ENCODE assay signal across 10 mouse cellular contexts in genomic region chr14:93734077-93734673, GRCm38 (mm10).
A peak's percentile ranks its signal among the peaks of the same experiment; 100 is the strongest.
DNase-seq lines count a peak whose midpoint lies in the region; ATAC-seq and TF ChIP-seq lines count a peak whose summit lies in the region.
"Had no signal": no experiment of that assay in that cellular context is flagged by ENCODE, and none has a peak within 500 bp of the region (broad histone marks: within the 10 kb centered on the region; RNA-seq: fewer than 3 reads in every experiment).

No protein-coding gene starts in this region.

- H3K9me3 ChIP-seq in lung, embryonic 14.5 days (ENCODE audit: low read depth, low read length) = no peaks in the 10 kb centered on the region
- no peaks in the 10 kb centered on the region for H3K9me3 ChIP-seq in heart, embryonic 11.5 days (replicated peaks; ENCODE audit: control insufficient read depth, low read length)
- H3K9me3 ChIP-seq in intestine, embryonic 16.5 days (ENCODE audit: control insufficient read depth, low read length) = no peaks in the 10 kb centered on the region
- H3K9me3 ChIP-seq: forebrain, embryonic 13.5 days had no signal

- H3K9ac ChIP-seq in lung, embryonic 14.5 days = no peak overlapping the region
- no peak overlapping the region for H3K9ac ChIP-seq in heart, embryonic 11.5 days (ENCODE audit: low read depth, low read length)
- no peak overlapping the region for H3K9ac ChIP-seq in intestine, embryonic 16.5 days (ENCODE audit: low read depth, low read length)
- H3K9ac ChIP-seq: forebrain, embryonic 13.5 days had no signal

- no peak overlapping the region for H3K4me3 ChIP-seq in lung, embryonic 14.5 days (ENCODE audit: low read depth, low read length)
- H3K4me3 ChIP-seq in heart, embryonic 11.5 days (ENCODE audit: low read depth, low read length) = no peak overlapping the region
- no peak overlapping the region for H3K4me3 ChIP-seq in intestine, embryonic 16.5 days (ENCODE audit: low read length)
- no peak overlapping the region for H3K4me3 ChIP-seq in thymus, adult 2 months (ENCODE audit: control insufficient read depth, insufficient read depth, low read length)
- H3K4me3 ChIP-seq: forebrain, embryonic 13.5 days had no signal

- DNase-seq in lung, embryonic 14.5 days = peak; percentile 42
- DNase-seq in lung, postnatal 25 days (ENCODE audit: low spot score) = no peak
- DNase-seq in gastrocnemius, postnatal 14 days = peak; percentile 14
- no peak for DNase-seq in thymus, adult 2 months
- DNase-seq: lung, adult 2 months had no signal

- no peak for TF ChIP-seq CTCF in lung, embryonic 14.5 days (IDR thresholded peaks at IDR 0.05; ENCODE audit: low read depth)
- TF ChIP-seq CTCF in thymus, adult 2 months (IDR thresholded peaks at IDR 0.05; ENCODE audit: borderline replicate concordance, control insufficient read depth, extremely low read depth, insufficient read depth, low read length, poor library complexity) = no peak

- H3K4me2 ChIP-seq in lung, embryonic 14.5 days = no peak overlapping the region
- H3K4me2 ChIP-seq in heart, embryonic 11.5 days = peak overlapping the region; percentile 29
- H3K4me2 ChIP-seq in intestine, embryonic 16.5 days (ENCODE audit: low read depth, low read length) = no peak overlapping the region
- H3K4me2 ChIP-seq: forebrain, embryonic 13.5 days had no signal

- no peak overlapping the region for H3K27ac ChIP-seq in lung, embryonic 14.5 days (ENCODE audit: low read depth)
- H3K27ac ChIP-seq in heart, embryonic 11.5 days (ENCODE audit: low read depth, low read length) = no peak overlapping the region
- no peak overlapping the region for H3K27ac ChIP-seq in intestine, embryonic 16.5 days (ENCODE audit: low read length)
- H3K27ac ChIP-seq in thymus, adult 2 months (ENCODE audit: control insufficient read depth, insufficient read depth, low read length) = no peak overlapping the region
- H3K27ac ChIP-seq: forebrain, embryonic 13.5 days had no signal

- intact Hi-C loops in gastrocnemius, postnatal 14 days (cut with DNase I; ENCODE audit: low total_unique reads) = no loop called here

- no peak for TF ChIP-seq POLR2A in thymus, adult 2 months (IDR thresholded peaks at IDR 0.05; ENCODE audit: control insufficient read depth, extremely low read depth, insufficient read depth, low read length, poor library complexity)

- no peaks in the 10 kb centered on the region for H3K27me3 ChIP-seq in lung, embryonic 14.5 days (ENCODE audit: insufficient read depth, low read length)
- no peaks in the 10 kb centered on the region for H3K27me3 ChIP-seq in heart, embryonic 11.5 days (ENCODE audit: control insufficient read depth, insufficient read depth, low read length)
- no peaks in the 10 kb centered on the region for H3K27me3 ChIP-seq in intestine, embryonic 16.5 days (replicated peaks; ENCODE audit: control insufficient read depth, insufficient read depth, low read length)
- no peaks in the 10 kb centered on the region for H3K27me3 ChIP-seq in thymus, adult 2 months (ENCODE audit: control insufficient read depth, insufficient read depth, low read length)
- H3K27me3 ChIP-seq: forebrain, embryonic 13.5 days; Patski had no signal

- H3K4me1 ChIP-seq in lung, embryonic 14.5 days (ENCODE audit: insufficient read depth) = no peaks in the 10 kb centered on the region
- no peaks in the 10 kb centered on the region for H3K4me1 ChIP-seq in heart, embryonic 11.5 days (ENCODE audit: control insufficient read depth, insufficient read depth, low read length)
- no peaks in the 10 kb centered on the region for H3K4me1 ChIP-seq in intestine, embryonic 16.5 days (ENCODE audit: control insufficient read depth, insufficient read depth, low read length)
- H3K4me1 ChIP-seq in thymus, adult 2 months (replicated peaks; ENCODE audit: control insufficient read depth, insufficient read depth, low read length) = no peaks in the 10 kb centered on the region
- H3K4me1 ChIP-seq: forebrain, embryonic 13.5 days had no signal

- H3K36me3 ChIP-seq in lung, embryonic 14.5 days (ENCODE audit: insufficient read depth) = no peaks in the 10 kb centered on the region
- no peaks in the 10 kb centered on the region for H3K36me3 ChIP-seq in heart, embryonic 11.5 days (ENCODE audit: control insufficient read depth, insufficient read depth, low read length)
- no peaks in the 10 kb centered on the region for H3K36me3 ChIP-seq in intestine, embryonic 16.5 days (ENCODE audit: control insufficient read depth, insufficient read depth, low read length)
- no peaks in the 10 kb centered on the region for H3K36me3 ChIP-seq in thymus, adult 2 months (ENCODE audit: control insufficient read depth, insufficient read depth, low read length)

- ATAC-seq in lung, embryonic 14.5 days (ENCODE audit: insufficient read depth) = peak; percentile 49; the same call in 1 of the 2 replicates
- ATAC-seq in heart, embryonic 11.5 days (replicated peaks; ENCODE audit: insufficient number of reproducible peaks, low FRiP score, low TSS enrichment) = peak; percentile 76; the same call in 1 of the 2 replicates
- ATAC-seq in intestine, embryonic 16.5 days = peak; percentile 42; the same call in 1 of the 2 replicates
- ATAC-seq in CD4-positive, CD25-positive, alpha-beta regulatory T cell, adult 4 months = no peak
- ATAC-seq: forebrain, embryonic 13.5 days; Patski had no signal

- 45% methylated on average over 10 of the region's 10 CpGs for WGBS in lung, embryonic 14.5 days
- 39% methylated on average over 10 of the region's 10 CpGs for WGBS in heart, embryonic 11.5 days (ENCODE audit: insufficient replicate concordance)
- 51% methylated on average over 10 of the region's 10 CpGs for WGBS in intestine, embryonic 16.5 days
- 60% methylated on average over 10 of the region's 10 CpGs for WGBS in thymus, adult 2 months

Comparison
In these comparisons a context has a peak if more than half of its experiments do, and no peak if none do; other contexts are left out.
1. DNase-seq: peak in lung, embryonic 14.5 days (single experiment) and gastrocnemius, postnatal 14 days (single experiment); none in lung, postnatal 25 days (single experiment) and thymus, adult 2 months (single experiment).